Mouse (Mus musculus) stomach, embryonic 14.5 days (tissue): Measurements from ENCODE around the gene Mrpl19. TPM values are rescaled to one million over a fixed set of nuclear protein-coding genes. Genes with fewer than 3 reads are reported as not detected.

Source experiments
- ATAC-seq: fragments of 200-750 bp; cut with Nextera tagmentation; 2 replicates; pipeline ENCODE4 v1.8.0; 2017; ENCODE audit warnings: low read depth, moderate TSS enrichment; ENCODE audit not compliant: insufficient number of reproducible peaks, insufficient read depth, low FRiP score
- H3K27ac ChIP-seq: fragments of 300-500 bp; sonication (generic); 2 replicates; pipeline ENCODE4 v1.5.1; 2014; ENCODE audit warnings: mild to moderate bottlenecking, low read length, moderate library complexity, mixed read lengths
- H3K27me3 ChIP-seq: fragments of 300-500 bp; sonication (generic); 2 replicates; pipeline ENCODE4 v1.6.1; 2014; ENCODE audit warnings: low read length, control low read depth, mixed read lengths; ENCODE audit not compliant: control insufficient read depth, insufficient read depth
- H3K36me3 ChIP-seq: fragments of 300-500 bp; sonication (generic); 2 replicates; pipeline ENCODE4 v1.6.1; 2014; ENCODE audit warnings: mild to moderate bottlenecking, control low read depth, low read length, moderate library complexity, mixed read lengths; ENCODE audit not compliant: control insufficient read depth, insufficient read depth
- H3K4me1 ChIP-seq: fragments of 300-500 bp; sonication (generic); 2 replicates; pipeline ENCODE4 v1.6.1; 2014; ENCODE audit warnings: low read length, control low read depth, mixed read lengths; ENCODE audit not compliant: control insufficient read depth, insufficient read depth
- H3K4me2 ChIP-seq: fragments of 300-500 bp; sonication (generic); replicated peaks from 2 replicates; pipeline ENCODE4 v1.6.1; 2014; ENCODE audit warnings: low read depth, low read length, control low read depth
- H3K4me3 ChIP-seq: fragments of 300-500 bp; sonication (generic); 2 replicates; pipeline ENCODE4 v1.5.1; 2014; ENCODE audit warnings: low read depth, low read length, control low read depth
- H3K9ac ChIP-seq: fragments of 300-500 bp; sonication (generic); replicated peaks from 2 replicates; pipeline ENCODE4 v1.6.1; 2014; ENCODE audit warnings: low read depth, mild to moderate bottlenecking, control low read depth, low read length, moderate library complexity, mixed read lengths
- H3K9me3 ChIP-seq: fragments of 300-500 bp; sonication (generic); 2 replicates; pipeline ENCODE4 v1.6.1; 2016; ENCODE audit warnings: low read depth, low read length, control low read depth; ENCODE audit not compliant: control insufficient read depth
- WGBS: fragments of 180-500 bp; shearing (Covaris S2); extraction: QIAGEN DNeasy Blood & Tissue Kit; methylation state at CpG from one replicate; pipeline ENCODE4 v1.1.7; 2014; 5-methylcytosine and 5-hydroxymethylcytosine counted together
- polyA plus RNA-seq: library from polyadenylated mRNA; unstranded; fragments of >200 nt; fragmentation: Nextera tagmentation; extraction: Ambion mirVana; gene quantifications from 2 replicates; pipeline ENCODE4 v1.2.1, GENCODE M21; 2014

Mrpl19 gene
- polyA plus RNA-seq, 1 experiment from 2014 or later, result 53.1 TPM

DNA sequence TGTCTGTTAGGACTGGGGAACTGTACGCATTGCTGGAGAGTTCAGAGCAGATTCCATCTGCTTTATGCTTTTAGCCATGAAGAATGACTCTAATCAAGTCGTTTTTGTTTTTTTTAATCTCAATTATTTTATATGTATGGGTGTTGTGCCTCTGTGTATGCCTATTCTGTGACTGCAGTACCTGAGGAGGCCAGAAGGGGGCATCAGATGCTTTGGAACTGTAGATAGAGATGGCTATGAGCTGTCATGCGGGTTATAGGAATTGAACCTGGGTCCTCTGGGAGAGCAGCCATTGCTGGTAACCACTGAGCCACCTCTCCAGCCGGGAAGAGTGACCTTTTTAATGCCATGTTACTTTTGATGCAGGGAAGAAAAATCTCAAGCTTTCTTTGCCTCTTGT is 9.4 kb downstream of the Mrpl19 start:
- ATAC-seq, result no peak
- H3K9me3 ChIP-seq, result peaks cover 5% of the 10 kb centered on the region; the same call in 1 of the 2 replicates
- no peak overlapping the region for H3K4me3 ChIP-seq
- WGBS, result 88% methylated on average over 4 of the region's 4 CpGs
- no peak overlapping the region for H3K27ac ChIP-seq
- no peaks in the 10 kb centered on the region for H3K27me3 ChIP-seq
- H3K4me2 ChIP-seq, result no peak overlapping the region
- H3K36me3 ChIP-seq, result peaks cover 65% of the 10 kb centered on the region
- H3K4me1 ChIP-seq, result no peaks in the 10 kb centered on the region
- no peak overlapping the region for H3K9ac ChIP-seq

DNA sequence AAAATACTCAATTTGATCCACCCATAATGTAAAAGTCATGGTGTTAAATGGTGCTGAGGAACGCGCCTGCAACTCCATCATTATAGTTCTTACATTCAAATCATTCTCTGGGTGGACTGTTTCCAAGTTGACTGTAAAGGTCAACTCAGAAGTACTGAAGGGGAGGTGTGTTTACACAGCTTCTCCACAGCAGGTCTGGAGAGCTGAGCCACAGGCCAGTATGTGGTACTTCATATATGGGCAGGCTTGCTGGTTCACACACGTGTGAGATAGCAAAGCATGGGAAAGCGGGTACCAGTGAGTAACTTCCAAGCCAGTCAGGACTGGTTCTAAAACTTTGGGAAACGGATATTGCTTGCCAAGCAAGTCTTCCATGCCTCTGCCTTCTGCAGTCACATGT is 10.6 kb downstream of the Mrpl19 start:
- ATAC-seq, result 0 out of 2 replicates have a peak, but pooled peaks have one; percentile 35
- 85% methylated on average over 5 of the region's 5 CpGs for WGBS
- Histone ChIP-seq H3K36me3 (peaks cover 65% of the 10 kb centered on the region), H3K4me2 (no peak overlapping the region), H3K4me1 (no peaks in the 10 kb centered on the region), H3K27ac (no peak overlapping the region), H3K9ac (no peak overlapping the region), H3K9me3 (peaks cover 5% of the 10 kb centered on the region; the same call in 1 of the 2 replicates), H3K4me3 (no peak overlapping the region), H3K27me3 (no peaks in the 10 kb centered on the region)

DNA sequence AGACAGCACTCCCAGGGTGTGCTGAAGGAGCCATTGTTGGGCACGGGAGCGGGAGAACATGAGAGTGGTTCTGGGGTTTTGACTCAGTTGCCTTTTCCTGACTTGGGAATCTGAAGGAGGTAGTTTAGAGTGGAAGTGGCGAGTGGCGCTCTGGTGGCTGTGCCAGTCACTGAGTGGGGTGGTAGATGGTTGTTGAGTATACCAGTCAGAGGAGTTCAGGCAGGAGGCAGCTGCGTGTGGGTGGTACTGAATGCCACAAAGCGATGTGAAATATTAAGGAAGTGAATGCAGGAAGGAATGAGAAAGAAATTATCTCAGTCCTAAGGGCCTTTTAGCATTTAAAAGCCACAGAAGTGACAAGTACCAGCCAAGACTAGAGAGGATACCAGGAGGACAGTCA is 18.9 kb downstream of the Mrpl19 start:
- no peak for ATAC-seq
- H3K36me3 ChIP-seq, result peaks cover 64% of the 10 kb centered on the region
- no peaks in the 10 kb centered on the region for H3K27me3 ChIP-seq
- no peak overlapping the region for H3K27ac ChIP-seq
- no peak overlapping the region for H3K9ac ChIP-seq
- H3K4me3 ChIP-seq, result no peak overlapping the region
- H3K4me2 ChIP-seq, result no peak overlapping the region
- 96% methylated on average over 6 of the region's 6 CpGs for WGBS
- H3K4me1 ChIP-seq, result no peaks in the 10 kb centered on the region
- H3K9me3 ChIP-seq, result no peaks in the 10 kb centered on the region

DNA sequence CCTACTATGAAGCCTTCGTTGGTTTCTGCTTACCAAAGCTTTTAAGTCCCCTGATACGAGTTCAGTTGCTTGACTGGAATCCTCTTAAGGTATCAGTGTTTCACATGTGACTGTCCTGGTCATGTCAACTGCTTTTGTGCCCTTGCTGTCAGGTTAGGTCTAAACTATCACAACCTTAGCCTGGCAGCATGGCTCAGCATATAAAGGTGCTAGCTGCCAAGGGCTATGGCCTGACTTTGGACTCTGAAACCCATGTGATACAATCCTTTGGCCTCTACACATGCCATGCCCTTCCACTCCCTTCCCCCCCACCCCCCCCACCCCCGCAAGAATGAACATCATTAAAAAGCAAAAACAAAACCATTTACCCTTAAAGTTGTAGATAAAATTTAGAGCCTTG is 21.3 kb downstream of the Mrpl19 start:
- no peaks in the 10 kb centered on the region for H3K4me1 ChIP-seq
- H3K4me2 ChIP-seq, result no peak overlapping the region
- no peaks in the 10 kb centered on the region for H3K9me3 ChIP-seq
- WGBS, result 87% methylated on average over 3 of the region's 3 CpGs
- H3K27ac ChIP-seq, result no peak overlapping the region
- no peak overlapping the region for H3K4me3 ChIP-seq
- ATAC-seq, result no peak
- peaks cover 69% of the 10 kb centered on the region for H3K36me3 ChIP-seq
- no peaks in the 10 kb centered on the region for H3K27me3 ChIP-seq
- H3K9ac ChIP-seq, result no peak overlapping the region

DNA sequence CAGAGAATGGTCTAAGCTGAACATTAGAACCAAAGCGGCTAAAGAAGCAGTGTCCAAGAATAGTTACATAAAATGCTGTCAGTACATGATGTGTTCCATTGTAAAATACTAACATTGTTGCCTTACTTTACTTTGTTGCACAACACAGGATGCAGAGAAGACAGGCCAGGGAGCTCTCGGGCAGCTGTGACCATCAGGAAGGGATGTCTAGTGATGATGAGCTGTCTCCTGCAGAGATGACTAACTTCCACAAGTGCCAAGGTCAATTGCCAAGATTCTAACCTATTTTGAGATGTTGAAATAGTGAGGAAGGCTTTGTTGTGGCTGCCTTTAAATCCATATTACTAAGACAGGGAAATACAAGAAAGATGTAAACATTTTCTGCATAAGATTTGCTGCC is 22.5 kb downstream of the Mrpl19 start:
- H3K4me2 ChIP-seq, result no peak overlapping the region
- H3K4me3 ChIP-seq, result no peak overlapping the region
- H3K9ac ChIP-seq, result no peak overlapping the region
- H3K27ac ChIP-seq, result no peak overlapping the region
- H3K4me1 ChIP-seq, result no peaks in the 10 kb centered on the region
- WGBS, result 81% methylated on average over 2 of the region's 2 CpGs
- no peak for ATAC-seq
- no peaks in the 10 kb centered on the region for H3K27me3 ChIP-seq
- peaks cover 67% of the 10 kb centered on the region for H3K36me3 ChIP-seq
- H3K9me3 ChIP-seq, result no peaks in the 10 kb centered on the region

DNA sequence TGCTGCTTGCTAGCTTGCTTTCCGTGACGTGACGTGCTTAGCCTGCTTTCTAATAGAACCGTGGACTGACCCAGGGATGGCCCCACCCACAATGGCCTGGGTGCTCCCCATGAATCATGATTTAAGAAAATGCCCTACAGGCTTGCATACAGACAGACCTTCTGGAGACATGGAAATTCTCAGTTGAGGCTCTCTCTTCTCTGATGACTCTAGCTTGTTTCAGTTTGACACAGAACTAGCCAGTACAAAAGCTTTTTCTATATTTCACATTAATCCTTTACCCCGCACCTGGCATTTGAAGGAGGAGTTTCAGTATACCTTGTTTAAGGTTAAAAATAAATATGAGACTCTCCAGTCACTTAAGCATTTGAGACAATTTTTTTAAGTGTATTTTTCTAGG is 24.0 kb downstream of the Mrpl19 start:
- peaks cover 61% of the 10 kb centered on the region for H3K36me3 ChIP-seq
- no peaks in the 10 kb centered on the region for H3K4me1 ChIP-seq
- no peak overlapping the region for H3K4me3 ChIP-seq
- 84% methylated on average over 5 of the region's 5 CpGs for WGBS
- no peaks in the 10 kb centered on the region for H3K27me3 ChIP-seq
- no peak for ATAC-seq
- H3K4me2 ChIP-seq, result no peak overlapping the region
- H3K9me3 ChIP-seq, result no peaks in the 10 kb centered on the region
- no peak overlapping the region for H3K27ac ChIP-seq
- H3K9ac ChIP-seq, result no peak overlapping the region

DNA sequence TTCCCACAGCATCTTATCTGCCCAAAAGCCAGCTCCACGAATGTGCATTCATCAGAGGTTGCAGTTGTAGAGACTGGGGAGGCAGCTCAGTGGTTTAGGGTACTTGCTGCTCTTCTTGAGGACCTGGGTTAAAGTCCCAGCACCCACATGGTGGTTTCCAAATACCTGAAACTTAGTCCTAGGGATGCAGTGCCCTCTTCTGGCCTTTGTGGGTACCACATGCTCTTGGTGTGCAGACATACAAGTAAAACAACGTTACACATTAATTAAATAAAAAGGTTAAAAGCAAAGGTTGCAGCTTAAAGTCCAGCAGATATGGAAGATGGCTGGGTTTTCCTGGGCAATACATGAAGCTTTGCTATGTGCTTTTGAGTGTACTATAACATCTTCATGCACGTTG is 32.5 kb downstream of the Mrpl19 start:
- Histone ChIP-seq H3K36me3 (peaks cover 60% of the 10 kb centered on the region), H3K9ac (no peak overlapping the region), H3K4me2 (no peak overlapping the region), H3K4me1 (no peaks in the 10 kb centered on the region), H3K9me3 (no peaks in the 10 kb centered on the region), H3K4me3 (no peak overlapping the region), H3K27ac (no peak overlapping the region), H3K27me3 (no peaks in the 10 kb centered on the region)
- 93% methylated on average over 3 of the region's 3 CpGs for WGBS
- ATAC-seq, result no peak

DNA sequence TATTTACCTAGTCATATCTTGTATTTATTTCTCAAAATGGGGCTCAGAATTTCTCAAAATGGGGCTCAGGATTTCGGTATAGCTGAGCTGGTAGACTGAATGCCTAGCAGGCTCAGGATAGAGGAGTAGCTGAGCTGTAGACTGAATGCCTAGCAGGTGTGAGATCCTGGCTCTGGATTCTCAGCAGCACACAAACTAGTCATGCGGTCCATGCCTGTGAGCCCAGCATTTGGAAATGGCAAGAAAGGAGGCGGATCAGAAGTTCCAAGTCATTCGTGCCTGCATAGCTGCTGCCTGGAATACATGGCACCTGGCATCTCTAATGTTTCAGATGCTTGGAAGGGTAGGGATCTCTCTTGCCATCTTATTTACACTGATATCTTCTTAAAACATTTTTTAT is 36.4 kb downstream of the Mrpl19 start:
- no peak for ATAC-seq
- Histone ChIP-seq H3K4me1 (peaks cover 4% of the 10 kb centered on the region; the same call in 1 of the 2 replicates), H3K4me2 (no peak overlapping the region), H3K36me3 (peaks cover 59% of the 10 kb centered on the region), H3K27ac (no peak overlapping the region), H3K9ac (no peak overlapping the region), H3K27me3 (no peaks in the 10 kb centered on the region), H3K9me3 (no peaks in the 10 kb centered on the region), H3K4me3 (no peak overlapping the region)
- 88% methylated on average over 4 of the region's 4 CpGs for WGBS

DNA sequence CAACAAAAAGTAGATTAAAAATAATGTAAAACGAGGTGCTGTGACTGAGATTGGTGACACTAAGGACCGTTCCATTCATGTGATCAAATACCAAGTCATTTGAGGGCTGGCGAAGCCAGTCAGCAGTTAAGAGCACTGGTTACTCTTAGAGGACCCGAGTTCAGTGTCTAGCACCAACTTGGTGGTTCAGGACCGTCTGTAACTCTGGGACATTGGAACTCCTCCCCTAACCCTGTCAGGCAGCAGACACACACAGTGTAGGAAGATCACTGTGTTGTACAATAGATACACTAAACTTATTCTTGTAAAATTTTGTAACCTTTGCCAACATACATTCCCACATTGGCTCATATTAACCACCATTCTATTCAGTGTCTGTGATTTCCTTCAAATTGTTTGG is 41.5 kb downstream of the Mrpl19 start:
- peaks cover 4% of the 10 kb centered on the region; the same call in 1 of the 2 replicates for H3K4me1 ChIP-seq
- H3K4me2 ChIP-seq, result peak overlapping the region; percentile 59
- H3K4me3 ChIP-seq, result peak overlapping the region; percentile 86
- WGBS, result 12% methylated on average over 5 of the region's 5 CpGs
- peak overlapping the region; percentile 79; the same call in 1 of the 2 replicates for H3K9ac ChIP-seq
- no peak overlapping the region for H3K27ac ChIP-seq
- H3K9me3 ChIP-seq, result no peaks in the 10 kb centered on the region
- no peak for ATAC-seq
- H3K36me3 ChIP-seq, result peaks cover 26% of the 10 kb centered on the region
- H3K27me3 ChIP-seq, result no peaks in the 10 kb centered on the region
